Mouse (Mus musculus): Measurements from ENCODE around the gene Fgf14. TPM values are rescaled to one million over a fixed set of nuclear protein-coding genes. Genes with fewer than 3 reads are reported as not detected.
"Not testable (repeated sequence)": the region's sequence is repeated elsewhere in the genome, so short reads cannot be mapped to it uniquely, and the experiment has no call there.

Fgf14 gene
- polyA plus RNA-seq, 1 experiment from 2014 or later = 1.9 TPM

GRCm38 (mm10) chr14:124174111-124174510 is 502.8 kb downstream of the Fgf14 start:
- no peak overlapping the region for H3K9ac ChIP-seq
- ATAC-seq (ENCODE audit: borderline replicate concordance, extremely low read depth, low FRiP score, low TSS enrichment) = no peak
- H3K27ac ChIP-seq = no peak overlapping the region
- no peaks in the 10 kb centered on the region for H3K9me3 ChIP-seq
- no peak overlapping the region for H3K4me3 ChIP-seq
- no peaks in the 10 kb centered on the region for H3K4me1 ChIP-seq
- no peaks in the 10 kb centered on the region for H3K36me3 ChIP-seq
- H3K4me2 ChIP-seq = no peak overlapping the region
- 90% methylated on average over 1 of the region's 1 CpGs for WGBS
- no peaks in the 10 kb centered on the region for H3K27me3 ChIP-seq

DNA sequence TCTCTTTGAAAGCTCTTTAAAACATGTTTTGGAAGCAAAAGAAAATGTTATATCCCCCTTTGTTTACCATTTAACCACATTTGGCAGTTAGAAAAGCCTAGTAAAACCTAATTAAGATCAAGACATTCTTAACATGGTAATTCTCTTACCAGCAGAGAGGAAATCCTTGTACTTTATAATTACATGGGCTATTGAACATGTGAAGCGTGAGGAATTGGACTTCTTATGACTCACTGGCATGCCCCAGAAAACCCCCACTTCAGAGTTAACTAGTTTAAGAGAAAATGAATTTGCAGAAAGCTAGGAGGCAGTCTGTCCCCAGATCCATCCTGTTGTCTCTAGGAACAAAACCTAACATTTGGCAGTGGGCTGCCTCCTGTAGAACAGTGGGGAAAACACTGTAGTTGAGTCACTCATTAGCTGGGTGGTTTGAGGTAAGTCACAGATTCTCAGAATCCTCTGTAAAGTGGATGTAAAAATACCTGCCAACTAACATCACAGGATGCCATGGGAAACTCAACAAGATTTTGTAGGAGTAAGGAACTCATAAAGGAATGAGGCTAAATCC is 513.2 kb downstream of the Fgf14 start:
- H3K27ac ChIP-seq = no peak overlapping the region
- H3K9ac ChIP-seq = no peak overlapping the region
- WGBS = 83% methylated on average over 1 of the region's 1 CpGs
- H3K4me3 ChIP-seq = no peak overlapping the region
- H3K4me1 ChIP-seq = no peaks in the 10 kb centered on the region
- no peaks in the 10 kb centered on the region for H3K36me3 ChIP-seq
- H3K9me3 ChIP-seq = no peaks in the 10 kb centered on the region
- no peak for ATAC-seq (ENCODE audit: borderline replicate concordance, extremely low read depth, low FRiP score, low TSS enrichment)
- H3K27me3 ChIP-seq = no peaks in the 10 kb centered on the region
- H3K4me2 ChIP-seq = no peak overlapping the region

GRCm38 (mm10) chr14:124147378-124147777 is 529.5 kb downstream of the Fgf14 start:
- no peaks in the 10 kb centered on the region for H3K4me1 ChIP-seq
- H3K4me3 ChIP-seq = no peak overlapping the region
- no peaks in the 10 kb centered on the region for H3K27me3 ChIP-seq
- no peak overlapping the region for H3K9ac ChIP-seq
- no peak overlapping the region for H3K27ac ChIP-seq
- no peaks in the 10 kb centered on the region for H3K36me3 ChIP-seq
- ATAC-seq (ENCODE audit: borderline replicate concordance, extremely low read depth, low FRiP score, low TSS enrichment) = no peak
- H3K4me2 ChIP-seq = no peak overlapping the region
- no peaks in the 10 kb centered on the region for H3K9me3 ChIP-seq

- Histone ChIP-seq H3K27ac (no peak overlapping the region), H3K36me3 (no peaks in the 10 kb centered on the region), H3K27me3 (no peaks in the 10 kb centered on the region), H3K4me1 (no peaks in the 10 kb centered on the region), H3K4me3 (no peak overlapping the region), H3K9me3 (no peaks in the 10 kb centered on the region), H3K4me2 (no peak overlapping the region), H3K9ac (no peak overlapping the region)
- no peak for ATAC-seq (ENCODE audit: borderline replicate concordance, extremely low read depth, low FRiP score, low TSS enrichment)
- WGBS = 70% methylated on average over 1 of the region's 1 CpGs
Observed at GRCm38 (mm10) chr14:124107205-124107873, 569.6 kb downstream of the Fgf14 start.

DNA sequence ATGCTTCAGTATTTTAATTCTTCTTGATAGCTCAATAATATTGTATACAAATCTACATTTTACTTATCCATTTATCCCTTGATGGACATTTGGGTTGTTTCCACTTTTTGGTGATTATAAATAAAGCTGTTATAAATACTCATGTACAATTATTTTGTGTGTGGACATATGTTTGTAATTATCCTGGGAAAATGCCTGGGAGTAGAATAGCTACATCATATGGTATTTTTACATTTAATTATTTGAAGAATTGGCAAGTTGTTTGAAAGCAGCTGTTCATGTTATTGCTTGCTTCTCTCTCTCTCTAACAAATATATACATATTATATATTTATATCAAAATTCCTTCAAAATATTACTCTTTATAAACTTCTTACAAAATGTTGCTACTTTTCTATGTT is 593.8 kb downstream of the Fgf14 start:
- no peak for ATAC-seq (ENCODE audit: borderline replicate concordance, extremely low read depth, low FRiP score, low TSS enrichment)

DNA sequence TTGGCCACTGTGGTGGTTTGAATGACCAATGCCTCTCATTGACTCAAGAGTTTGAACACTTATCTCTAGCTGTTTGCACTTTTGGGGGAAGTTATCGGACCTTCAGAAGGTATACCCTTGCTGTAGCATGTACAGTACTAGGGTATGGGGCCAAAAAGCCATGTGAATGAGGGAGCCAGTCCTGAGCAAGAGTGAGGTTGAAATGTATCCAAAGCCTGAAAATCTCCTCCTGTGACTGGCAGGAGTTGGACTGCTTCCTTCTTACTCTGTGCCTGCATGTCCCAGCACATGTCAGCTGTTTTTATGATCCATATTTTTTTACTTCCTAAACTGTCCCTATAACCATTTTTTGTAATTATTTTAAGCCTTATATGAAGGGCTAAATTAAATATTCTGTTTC is 632.9 kb downstream of the Fgf14 start:
- Histone ChIP-seq H3K36me3 (no peaks in the 10 kb centered on the region), H3K4me1 (no peaks in the 10 kb centered on the region), H3K9me3 (no peaks in the 10 kb centered on the region), H3K27ac (no peak overlapping the region), H3K27me3 (no peaks in the 10 kb centered on the region), H3K4me2 (no peak overlapping the region), H3K4me3 (no peak overlapping the region), H3K9ac (no peak overlapping the region)
- ATAC-seq (ENCODE audit: borderline replicate concordance, extremely low read depth, low FRiP score, low TSS enrichment) = no peak
- 61% methylated on average over 1 of the region's 1 CpGs for WGBS

More for the DNA sequence above, 593.8 kb downstream of the Fgf14 start:
- no peak overlapping the region for H3K4me2 ChIP-seq
- no peaks in the 10 kb centered on the region for H3K36me3 ChIP-seq
- no peaks in the 10 kb centered on the region for H3K4me1 ChIP-seq
- H3K27ac ChIP-seq = no peak overlapping the region
- no peaks in the 10 kb centered on the region for H3K9me3 ChIP-seq
- H3K9ac ChIP-seq = no peak overlapping the region
- no peaks in the 10 kb centered on the region for H3K27me3 ChIP-seq
- no peak overlapping the region for H3K4me3 ChIP-seq

DNA sequence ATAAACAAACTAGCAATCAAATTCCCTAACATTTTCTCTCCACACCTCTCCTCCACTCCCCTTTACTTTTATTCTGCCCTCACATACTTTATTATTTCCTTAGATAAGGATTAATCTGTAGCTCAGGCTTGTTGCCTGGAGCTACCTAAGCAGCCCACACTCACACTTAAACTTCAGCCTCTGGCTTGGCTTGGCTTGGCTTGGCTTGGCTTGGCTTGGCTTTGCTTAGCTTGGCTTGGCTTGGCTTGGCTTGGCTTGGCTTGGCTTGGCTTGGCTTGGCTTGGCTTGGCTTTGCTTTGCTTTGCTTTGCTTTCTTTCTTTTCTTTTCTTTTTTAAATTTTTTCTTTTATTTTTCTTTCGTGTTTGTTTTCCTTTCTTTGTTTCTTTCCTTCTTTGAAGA is 636.3 kb downstream of the Fgf14 start:
- no peak overlapping the region for H3K9ac ChIP-seq
- WGBS = 68% methylated on average over 1 of the region's 1 CpGs
- H3K36me3 ChIP-seq = no peaks in the 10 kb centered on the region
- H3K27me3 ChIP-seq = no peaks in the 10 kb centered on the region
- H3K9me3 ChIP-seq = no peaks in the 10 kb centered on the region
- no peak overlapping the region for H3K4me2 ChIP-seq
- H3K4me3 ChIP-seq = no peak overlapping the region
- ATAC-seq (ENCODE audit: borderline replicate concordance, extremely low read depth, low FRiP score, low TSS enrichment) = no peak
- H3K4me1 ChIP-seq = no peaks in the 10 kb centered on the region
- no peak overlapping the region for H3K27ac ChIP-seq

- Histone ChIP-seq H3K4me2 (no peak overlapping the region), H3K9me3 (no peaks in the 10 kb centered on the region), H3K9ac (no peak overlapping the region), H3K36me3 (no peaks in the 10 kb centered on the region), H3K4me3 (no peak overlapping the region), H3K27ac (no peak overlapping the region), H3K4me1 (no peaks in the 10 kb centered on the region), H3K27me3 (no peaks in the 10 kb centered on the region)
- no peak for ATAC-seq (ENCODE audit: borderline replicate concordance, extremely low read depth, low FRiP score, low TSS enrichment)
- 70% methylated on average over 4 of the region's 4 CpGs for WGBS
Observed at GRCm38 (mm10) chr14:124037434-124037833, 639.5 kb downstream of the Fgf14 start.

DNA sequence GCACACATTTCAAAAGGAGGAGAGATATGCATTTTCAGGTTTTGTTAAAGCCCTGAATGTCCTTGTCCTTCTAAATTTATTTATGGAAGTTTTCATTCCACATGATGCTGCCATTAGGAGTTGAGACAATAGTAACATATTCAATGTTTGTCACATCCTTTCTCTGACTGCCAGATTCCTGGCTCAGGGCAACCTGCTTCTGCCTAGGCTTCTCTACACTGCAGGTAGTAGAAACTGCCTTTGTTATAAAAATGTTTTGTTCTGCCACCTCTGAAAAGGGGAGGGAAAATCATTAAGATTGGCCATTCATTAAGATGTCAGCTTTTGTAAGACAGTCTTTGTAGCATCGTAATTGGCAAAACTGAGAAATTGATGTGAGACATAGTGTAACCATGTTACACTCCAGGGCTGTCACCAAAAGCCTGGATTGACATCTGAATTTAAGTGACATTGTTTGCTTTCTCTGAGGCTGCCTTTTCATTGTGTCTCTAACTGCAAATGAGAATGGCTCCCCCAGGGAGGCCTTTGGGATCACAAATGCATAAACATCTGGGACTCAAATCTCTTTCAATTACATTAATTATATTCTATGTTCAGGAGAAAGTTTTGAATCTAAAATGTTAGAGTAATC is 640.2 kb downstream of the Fgf14 start:
- ATAC-seq (ENCODE audit: borderline replicate concordance, extremely low read depth, low FRiP score, low TSS enrichment) = no peak
- no peak overlapping the region for H3K4me2 ChIP-seq
- H3K4me3 ChIP-seq = no peak overlapping the region
- H3K27me3 ChIP-seq = no peaks in the 10 kb centered on the region
- 34% methylated on average over 1 of the region's 1 CpGs for WGBS
- no peaks in the 10 kb centered on the region for H3K9me3 ChIP-seq
- H3K27ac ChIP-seq = no peak overlapping the region
- no peaks in the 10 kb centered on the region for H3K4me1 ChIP-seq
- no peak overlapping the region for H3K9ac ChIP-seq
- no peaks in the 10 kb centered on the region for H3K36me3 ChIP-seq

- not testable (repeated sequence) for H3K27ac ChIP-seq; H3K9me3 ChIP-seq; H3K4me2 ChIP-seq; ATAC-seq (ENCODE audit: borderline replicate concordance, extremely low read depth, low FRiP score, low TSS enrichment); H3K36me3 ChIP-seq; H3K9ac ChIP-seq; H3K4me3 ChIP-seq; H3K27me3 ChIP-seq; H3K4me1 ChIP-seq
- 59% methylated on average over 3 of the region's 3 CpGs for WGBS
Observed at GRCm38 (mm10) chr14:124033302-124033701, 643.6 kb downstream of the Fgf14 start.

GRCm38 (mm10) chr14:124027886-124028670 is 648.8 kb downstream of the Fgf14 start:
- ATAC-seq (ENCODE audit: borderline replicate concordance, extremely low read depth, low FRiP score, low TSS enrichment) = no peak
- H3K4me1 ChIP-seq = no peaks in the 10 kb centered on the region
- no peak overlapping the region for H3K4me2 ChIP-seq
- no peaks in the 10 kb centered on the region for H3K36me3 ChIP-seq
- no peak overlapping the region for H3K4me3 ChIP-seq
- 68% methylated on average over 1 of the region's 1 CpGs for WGBS
- H3K9ac ChIP-seq = no peak overlapping the region
- H3K27ac ChIP-seq = no peak overlapping the region
- no peaks in the 10 kb centered on the region for H3K9me3 ChIP-seq
- H3K27me3 ChIP-seq = no peaks in the 10 kb centered on the region

DNA sequence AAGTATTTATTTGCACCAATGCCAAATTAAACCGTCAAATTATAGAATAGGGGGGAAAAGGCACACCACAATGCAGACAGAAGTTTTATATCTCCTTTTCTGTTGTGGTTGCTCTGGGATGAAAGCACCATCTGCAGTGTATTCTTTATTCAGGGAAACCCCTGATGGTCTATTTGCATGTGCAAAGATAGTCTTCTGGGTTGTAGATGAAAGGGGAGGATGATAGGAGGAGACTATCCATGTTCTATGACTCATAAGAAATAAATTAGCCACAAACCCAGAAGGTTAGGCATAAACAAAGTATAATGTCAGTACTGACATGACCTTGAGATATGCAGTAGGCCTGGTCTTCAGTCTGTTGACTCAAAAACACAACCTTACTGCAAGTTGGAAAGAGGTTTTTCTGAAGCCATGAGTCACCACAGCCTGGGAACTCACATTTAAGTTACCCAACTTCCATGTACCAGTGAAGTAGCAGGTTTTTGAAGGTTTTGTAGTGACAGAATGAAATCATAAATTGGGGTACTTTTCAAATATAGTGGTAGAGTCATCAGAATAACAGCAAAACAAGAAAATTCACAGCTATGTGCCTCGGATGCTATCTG is 686.2 kb downstream of the Fgf14 start:
- ATAC-seq (ENCODE audit: borderline replicate concordance, extremely low read depth, low FRiP score, low TSS enrichment) = no peak
- Histone ChIP-seq H3K27ac (no peak overlapping the region), H3K27me3 (no peaks in the 10 kb centered on the region), H3K4me3 (no peak overlapping the region), H3K4me1 (no peaks in the 10 kb centered on the region), H3K9me3 (no peaks in the 10 kb centered on the region), H3K4me2 (no peak overlapping the region), H3K9ac (no peak overlapping the region), H3K36me3 (no peaks in the 10 kb centered on the region)
- 61% methylated on average over 2 of the region's 2 CpGs for WGBS
